Mouse (Mus musculus): ENCODE data around the gene Scd2. TPM values are rescaled to one million over a fixed set of nuclear protein-coding genes. Genes with fewer than 3 reads are reported as not detected.

Gene Scd2
- total and polyA plus RNA-seq, 2 experiments from 2014 or later, result 274 to 1,071 TPM

DNA sequence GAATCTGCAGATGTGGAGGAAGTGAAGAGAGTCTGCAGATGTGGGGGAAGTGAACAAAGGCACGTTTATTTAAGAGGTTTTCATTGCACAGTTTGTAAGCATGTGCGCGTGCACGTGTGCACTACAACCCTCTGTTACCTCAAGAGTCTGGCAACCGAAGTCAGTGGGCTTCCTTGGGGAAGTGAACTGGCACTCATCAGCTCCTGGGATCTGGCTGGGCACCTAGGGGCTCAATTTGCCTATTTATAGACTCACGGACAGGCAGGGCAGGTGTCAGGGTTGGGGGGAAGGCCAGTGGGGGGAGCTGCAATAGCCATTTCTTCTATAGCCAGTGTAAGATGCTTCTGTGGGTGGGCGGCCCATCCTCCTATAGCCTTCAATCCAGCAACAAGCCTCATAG is 58.3 kb downstream of the Scd2 start:
- no peak for TF ChIP-seq CTCF (IDR thresholded peaks at IDR 0.05; ENCODE audit: low read depth)
- no peak overlapping the region for H3K9ac ChIP-seq (replicated peaks; ENCODE audit: low read length)
- no peak overlapping the region for H3K27ac ChIP-seq
- DNase-seq (ENCODE audit: low spot score) (no peak), ATAC-seq (no peak)
- no peaks in the 10 kb centered on the region for H3K4me1 ChIP-seq (ENCODE audit: insufficient read depth, low read length)
- 78% methylated on average over 7 of the region's 7 CpGs for WGBS
- no peaks in the 10 kb centered on the region for H3K9me3 ChIP-seq (ENCODE audit: low read length)
- no peaks in the 10 kb centered on the region for H3K36me3 ChIP-seq (ENCODE audit: insufficient read depth, low read length)
- no peaks in the 10 kb centered on the region for H3K27me3 ChIP-seq (ENCODE audit: insufficient read depth, low read length)
- H3K4me3 ChIP-seq (ENCODE audit: low read length), result no peak overlapping the region
- H3K4me2 ChIP-seq (ENCODE audit: low read depth, low read length), result no peak overlapping the region

Small RNA genes lying within 50 kb of the gene (microRNA-seq; reads per million reads assigned to microRNA genes)
- gene Mir5114, result 0 to 0.18 reads per million in 2 experiments

Other genes with a start within 250 kb of the Scd2 start
- gene Erlin1, start 223.9 kb upstream of the Scd2 start, total RNA-seq (2014; rRNA removed), result 6.4 and 7.9 TPM in 2 replicates
- gene Erlin1, start 223.9 kb upstream of the Scd2 start, polyA plus RNA-seq (2015; fragmentation: Nextera tagmentation; extraction: Ambion mirVana), result 13.8 and 14.4 TPM in 2 replicates
- gene Chuk, start 186.2 kb upstream of the Scd2 start, total RNA-seq (2014; rRNA removed), result 38.3 and 43.3 TPM in 2 replicates
- gene Chuk, start 186.2 kb upstream of the Scd2 start, polyA plus RNA-seq (2015; fragmentation: Nextera tagmentation; extraction: Ambion mirVana), result 32.7 and 33.8 TPM in 2 replicates
- 10.7 and 36.4 TPM in 2 replicates for gene Cwf19l1, start 157.8 kb upstream of the Scd2 start, total RNA-seq (2014; rRNA removed)
- 24.3 and 27.3 TPM in 2 replicates for gene Cwf19l1, start 157.8 kb upstream of the Scd2 start, polyA plus RNA-seq (2015; fragmentation: Nextera tagmentation; extraction: Ambion mirVana)
- 31.9 and 32.0 TPM in 2 replicates for gene Bloc1s2, start 147.2 kb upstream of the Scd2 start, total RNA-seq (2014; rRNA removed)
- 187 and 188 TPM in 2 replicates for gene Bloc1s2, start 147.2 kb upstream of the Scd2 start, polyA plus RNA-seq (2015; fragmentation: Nextera tagmentation; extraction: Ambion mirVana)
- 0.84 and 1.1 TPM in 2 replicates for gene Pkd2l1, start 101.2 kb upstream of the Scd2 start, total RNA-seq (2014; rRNA removed)
- gene Pkd2l1, start 101.2 kb upstream of the Scd2 start, polyA plus RNA-seq (2015; fragmentation: Nextera tagmentation; extraction: Ambion mirVana), result 0.33 and 0.69 TPM in 2 replicates
- gene Scd3, start 90.4 kb upstream of the Scd2 start, total RNA-seq (2014; rRNA removed), result 0.31 and 2.7 TPM in 2 replicates
- 4.7 and 4.8 TPM in 2 replicates for gene Scd3, start 90.4 kb upstream of the Scd2 start, polyA plus RNA-seq (2015; fragmentation: Nextera tagmentation; extraction: Ambion mirVana)
- 0.84 and 1.5 TPM in 2 replicates for gene Scd4, start 39.4 kb downstream of the Scd2 start, total RNA-seq (2014; rRNA removed)
- gene Scd4, start 39.4 kb downstream of the Scd2 start, polyA plus RNA-seq (2015; fragmentation: Nextera tagmentation; extraction: Ambion mirVana), result 0.09 and 0.16 TPM in 2 replicates
- 57.9 and 67.3 TPM in 2 replicates for gene Scd1, start 114.2 kb downstream of the Scd2 start, total RNA-seq (2014; rRNA removed)
- 11.7 and 13.2 TPM in 2 replicates for gene Scd1, start 114.2 kb downstream of the Scd2 start, polyA plus RNA-seq (2015; fragmentation: Nextera tagmentation; extraction: Ambion mirVana)
- 0.14 and 1.4 TPM in 2 replicates for gene Wnt8b, start 199.8 kb downstream of the Scd2 start, total RNA-seq (2014; rRNA removed)
- gene Wnt8b, start 199.8 kb downstream of the Scd2 start, polyA plus RNA-seq (2015; fragmentation: Nextera tagmentation; extraction: Ambion mirVana), result not detected in 2 replicates

All from hindbrain, postnatal 0 days (tissue).